Mouse (Mus musculus) liver, postnatal 0 days (tissue): Measurements from ENCODE around the gene A630095N17Rik. TPM values are rescaled to one million over a fixed set of nuclear protein-coding genes. Genes with fewer than 3 reads are reported as not detected.

ENCODE experiments used
- ATAC-seq: fragments of 200-750 bp; cut with Nextera tagmentation; 2 replicates; pipeline ENCODE4 v1.8.0; 2017; ENCODE audit warnings: mild to moderate bottlenecking, moderate library complexity
- DNase-seq: peaks from one replicate; pipeline ENCODE4 v3.0.0-alpha.2; 2016
- H3K27ac ChIP-seq: fragments of 300-500 bp; sonication (generic); 2 replicates; pipeline ENCODE4 v1.5.1; 2014; ENCODE audit warnings: antibody characterized with exemption, moderate library complexity, mild to moderate bottlenecking, low read depth
- H3K27me3 ChIP-seq: fragments of 300-500 bp; sonication (generic); 2 replicates; pipeline ENCODE4 v1.6.1; 2014; ENCODE audit warnings: low read length, control low read depth, mixed read lengths; ENCODE audit not compliant: insufficient read depth
- H3K36me3 ChIP-seq: fragments of 300-500 bp; sonication (generic); replicated peaks from 2 replicates; pipeline ENCODE4 v1.6.1; 2014; ENCODE audit warnings: mild to moderate bottlenecking, control low read depth, low read length, moderate library complexity, mixed read lengths; ENCODE audit not compliant: insufficient read depth
- H3K4me1 ChIP-seq: fragments of 300-500 bp; sonication (generic); 2 replicates; pipeline ENCODE4 v1.6.1; 2014; ENCODE audit warnings: antibody characterized with exemption, mild to moderate bottlenecking, control low read depth; ENCODE audit not compliant: insufficient read depth
- H3K4me2 ChIP-seq: fragments of 300-500 bp; sonication (generic); 2 replicates; pipeline ENCODE4 v1.6.1; 2014; ENCODE audit warnings: low read depth, mild to moderate bottlenecking, low read length, moderate library complexity, mixed read lengths
- H3K4me3 ChIP-seq: fragments of 300-500 bp; sonication (generic); 2 replicates; pipeline ENCODE4 v1.5.1; 2014; ENCODE audit warnings: low read depth, low read length
- H3K9ac ChIP-seq: fragments of 300-500 bp; sonication (generic); replicated peaks from 2 replicates; pipeline ENCODE4 v1.6.1; 2014; ENCODE audit warnings: mild to moderate bottlenecking, moderate library complexity
- H3K9me3 ChIP-seq: fragments of 300-500 bp; sonication (generic); 2 replicates; pipeline ENCODE4 v1.6.1; 2016; ENCODE audit warnings: mild to moderate bottlenecking, control low read depth, low read length, mixed read lengths
- CTCF ChIP-seq: sonication (generic); IDR thresholded peaks from 2 replicates; pipeline ENCODE4 v1.5.1; 2016; ENCODE audit warnings: antibody characterized with exemption, low read depth
- EP300 ChIP-seq: IDR thresholded peaks from 2 replicates; pipeline ENCODE4 v1.6.1; 2016; ENCODE audit warnings: antibody characterized with exemption, low read depth, mild to moderate bottlenecking
- WGBS: fragments of 180-500 bp; shearing (Covaris S2); extraction: QIAGEN DNeasy Blood & Tissue Kit; methylation state at CpG from one replicate; pipeline ENCODE4 v1.1.7; 2014; ENCODE audit not compliant: insufficient replicate concordance; 5-methylcytosine and 5-hydroxymethylcytosine counted together
- polyA plus RNA-seq: library from polyadenylated mRNA; unstranded; fragments of >200 nt; fragmentation: Nextera tagmentation; extraction: Ambion mirVana; gene quantifications from 2 replicates; pipeline ENCODE4 v1.2.1, GENCODE M21; 2015

A630095N17Rik gene
- polyA plus RNA-seq, 1 experiment from 2014 or later, result not detected

GRCm38 (mm10) chr1:75231224-75231623 is 678 bp downstream of the A630095N17Rik start:
- DNase-seq, result no peak
- H3K27ac ChIP-seq, result no peak overlapping the region

GRCm38 (mm10) chr1:75230335-75230994 is 1.4 kb downstream of the A630095N17Rik start:
- DNase-seq, result peak; percentile 18

More at GRCm38 (mm10) chr1:75231224-75231623, 678 bp downstream of the A630095N17Rik start:
- Histone ChIP-seq H3K9ac (no peak overlapping the region), H3K36me3 (no peaks in the 10 kb centered on the region), H3K4me2 (no peak overlapping the region), H3K27me3 (no peaks in the 10 kb centered on the region), H3K4me1 (peaks cover 17% of the 10 kb centered on the region), H3K9me3 (no peaks in the 10 kb centered on the region), H3K4me3 (no peak overlapping the region)
- TF ChIP-seq EP300 (no peak), CTCF (no peak)
- 71% methylated on average over 4 of the region's 4 CpGs for WGBS
- no peak for ATAC-seq

GRCm38 (mm10) chr1:75229158-75229557 is 2.7 kb downstream of the A630095N17Rik start:
- peak; percentile 39 for DNase-seq
- Histone ChIP-seq H3K9me3 (no peaks in the 10 kb centered on the region), H3K36me3 (no peaks in the 10 kb centered on the region), H3K27ac (peak overlapping the region; percentile 69; the same call in 1 of the 2 replicates), H3K4me3 (no peak overlapping the region), H3K4me2 (peak overlapping the region; percentile 11; the same call in 1 of the 2 replicates), H3K4me1 (peaks cover 16% of the 10 kb centered on the region; the same call in 1 of the 2 replicates), H3K27me3 (no peaks in the 10 kb centered on the region), H3K9ac (0 out of 2 replicates have a peak overlapping the region, but pooled peaks have one; percentile 39)
- TF ChIP-seq CTCF (no peak), EP300 (peak; percentile 91)
- ATAC-seq, result peak; percentile 91
- 54% methylated on average over 4 of the region's 4 CpGs for WGBS

More at GRCm38 (mm10) chr1:75230335-75230994, 1.4 kb downstream of the A630095N17Rik start:
- Histone ChIP-seq H3K36me3 (no peaks in the 10 kb centered on the region), H3K27me3 (no peaks in the 10 kb centered on the region), H3K9me3 (no peaks in the 10 kb centered on the region), H3K4me3 (no peak overlapping the region), H3K9ac (no peak overlapping the region), H3K4me1 (peaks cover 13% of the 10 kb centered on the region; the same call in 1 of the 2 replicates), H3K4me2 (no peak overlapping the region), H3K27ac (no peak overlapping the region)
- WGBS, result 63% methylated on average over 7 of the region's 7 CpGs
- ATAC-seq, result no peak
- TF ChIP-seq EP300 (no peak), CTCF (no peak)

GRCm38 (mm10) chr1:75227653-75228052 is 4.2 kb downstream of the A630095N17Rik start:
- DNase-seq (no peak), ATAC-seq (no peak)
- no peak for TF ChIP-seq EP300
- TF ChIP-seq CTCF, result no peak
- H3K4me1 ChIP-seq, result peaks cover 17% of the 10 kb centered on the region; the same call in 1 of the 2 replicates
- whole genome bisulfite sequencing, result 81% methylated on average over 1 of the region's 1 CpGs
- no peaks in the 10 kb centered on the region for H3K36me3 ChIP-seq
- H3K27ac ChIP-seq, result no peak overlapping the region
- H3K4me3 ChIP-seq, result no peak overlapping the region
- H3K4me2 ChIP-seq, result no peak overlapping the region
- H3K9me3 ChIP-seq, result no peaks in the 10 kb centered on the region
- no peaks in the 10 kb centered on the region for H3K27me3 ChIP-seq
- no peak overlapping the region for H3K9ac ChIP-seq

GRCm38 (mm10) chr1:75226138-75226537 is 5.8 kb downstream of the A630095N17Rik start:
- TF ChIP-seq CTCF, result no peak
- TF ChIP-seq EP300, result no peak
- DNase-seq, result no peak
- ATAC-seq, result no peak
- WGBS, result 42% methylated on average over 2 of the region's 2 CpGs
- Histone ChIP-seq H3K9ac (no peak overlapping the region), H3K27me3 (0 out of 2 replicates have a peak, but pooled peaks cover under 1% of the 10 kb centered on the region), H3K9me3 (no peaks in the 10 kb centered on the region), H3K4me1 (peaks cover 23% of the 10 kb centered on the region), H3K4me3 (no peak overlapping the region), H3K27ac (no peak overlapping the region), H3K4me2 (no peak overlapping the region), H3K36me3 (no peaks in the 10 kb centered on the region)

GRCm38 (mm10) chr1:75225473-75225872 is 6.4 kb downstream of the A630095N17Rik start:
- Histone ChIP-seq H3K4me2 (no peak overlapping the region), H3K9ac (no peak overlapping the region), H3K27ac (no peak overlapping the region), H3K27me3 (0 out of 2 replicates have a peak, but pooled peaks cover 7% of the 10 kb centered on the region), H3K36me3 (no peaks in the 10 kb centered on the region), H3K4me3 (no peak overlapping the region), H3K9me3 (no peaks in the 10 kb centered on the region), H3K4me1 (peaks cover 21% of the 10 kb centered on the region)
- DNase-seq (no peak), ATAC-seq (no peak)
- 37% methylated on average over 3 of the region's 3 CpGs for WGBS
- TF ChIP-seq EP300 (no peak), CTCF (no peak)
